Mouse (Mus musculus): Measurements from ENCODE around the gene Ptprd. TPM values are rescaled to one million over a fixed set of nuclear protein-coding genes. Genes with fewer than 3 reads are reported as not detected.
A peak's percentile ranks its signal among the peaks of the same experiment; 100 is the strongest.

Gene Ptprd
- polyA plus RNA-seq, 1 experiment from 2014 or later = 15.5 TPM

DNA sequence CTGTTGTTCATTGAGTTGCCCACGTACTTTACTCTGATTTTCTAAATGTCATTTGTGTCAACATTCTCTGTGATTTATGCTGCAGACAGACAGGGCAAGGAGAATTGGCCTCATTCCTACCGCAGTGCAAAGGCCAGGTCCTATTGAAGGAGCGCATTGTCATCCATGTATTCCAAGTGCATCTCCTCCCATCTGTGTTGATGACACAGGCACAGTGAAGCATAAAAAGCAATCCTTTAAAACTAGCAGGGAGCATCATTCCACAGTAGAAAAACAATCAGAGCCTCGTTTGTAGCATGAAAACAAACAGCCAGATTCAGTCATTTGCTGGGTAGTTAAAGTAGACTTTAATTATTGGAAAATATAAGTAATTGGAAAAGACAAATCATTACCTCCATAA is 960.6 kb downstream of the Ptprd start:
- Histone ChIP-seq H3K4me3 (no peak overlapping the region), H3K27me3 (ENCODE audit: insufficient read depth, poor library complexity, severe bottlenecking) (no peaks in the 10 kb centered on the region), H3K4me1 (replicated peaks) (no peaks in the 10 kb centered on the region), H3K36me3 (no peaks in the 10 kb centered on the region), H3K9me3 (no peaks in the 10 kb centered on the region), H3K27ac (no peak overlapping the region)
- 74% methylated on average over 4 of the region's 4 CpGs for WGBS
- DNase-seq (ENCODE audit: low spot score) = no peak

DNA sequence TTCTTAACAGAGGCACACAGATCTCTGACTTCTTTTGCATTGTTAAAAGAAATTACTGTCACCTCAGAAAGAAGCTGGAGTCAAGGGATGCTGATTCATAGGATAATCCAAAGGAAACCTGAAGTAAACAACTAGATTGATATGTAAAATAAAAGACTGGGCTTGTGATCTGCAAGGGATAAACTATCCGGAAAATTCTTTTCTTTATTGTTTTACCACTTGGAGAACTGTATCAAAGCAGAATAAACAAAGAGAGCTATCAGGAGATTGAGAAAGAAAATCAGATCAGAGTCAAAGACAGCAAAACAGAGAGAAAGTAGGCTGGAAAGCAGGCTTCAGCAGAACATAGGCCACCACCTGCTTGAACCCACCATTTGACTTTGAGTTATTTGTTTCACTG is 962.0 kb downstream of the Ptprd start:
- Histone ChIP-seq H3K36me3 (no peaks in the 10 kb centered on the region), H3K4me1 (replicated peaks) (no peaks in the 10 kb centered on the region), H3K27ac (no peak overlapping the region), H3K4me3 (no peak overlapping the region), H3K9me3 (no peaks in the 10 kb centered on the region), H3K27me3 (ENCODE audit: insufficient read depth, poor library complexity, severe bottlenecking) (no peaks in the 10 kb centered on the region)
- DNase-seq (ENCODE audit: low spot score) = no peak
- 37% methylated on average over 1 of the region's 1 CpGs for WGBS

DNA sequence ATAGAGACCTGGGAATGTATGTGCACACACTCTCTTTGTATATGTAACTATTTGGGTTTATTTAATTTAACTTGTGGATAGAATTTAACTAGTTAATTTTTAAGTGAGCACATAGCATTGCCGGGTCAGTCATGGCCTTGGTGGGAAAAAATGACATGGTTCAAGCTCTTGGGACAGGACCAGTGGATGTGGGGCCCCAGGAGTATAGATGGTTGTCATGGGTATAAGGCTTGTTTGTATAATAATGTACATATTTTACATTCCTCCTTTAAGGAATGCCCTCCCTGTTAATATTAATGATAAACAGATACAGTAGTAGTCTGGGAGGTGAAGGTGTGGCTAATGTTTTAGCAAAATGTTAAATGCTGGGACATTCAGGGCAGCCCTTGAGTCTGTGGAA is 962.8 kb downstream of the Ptprd start:
- WGBS = 83% methylated on average over 1 of the region's 1 CpGs
- no peaks in the 10 kb centered on the region for H3K4me1 ChIP-seq (replicated peaks)

DNA sequence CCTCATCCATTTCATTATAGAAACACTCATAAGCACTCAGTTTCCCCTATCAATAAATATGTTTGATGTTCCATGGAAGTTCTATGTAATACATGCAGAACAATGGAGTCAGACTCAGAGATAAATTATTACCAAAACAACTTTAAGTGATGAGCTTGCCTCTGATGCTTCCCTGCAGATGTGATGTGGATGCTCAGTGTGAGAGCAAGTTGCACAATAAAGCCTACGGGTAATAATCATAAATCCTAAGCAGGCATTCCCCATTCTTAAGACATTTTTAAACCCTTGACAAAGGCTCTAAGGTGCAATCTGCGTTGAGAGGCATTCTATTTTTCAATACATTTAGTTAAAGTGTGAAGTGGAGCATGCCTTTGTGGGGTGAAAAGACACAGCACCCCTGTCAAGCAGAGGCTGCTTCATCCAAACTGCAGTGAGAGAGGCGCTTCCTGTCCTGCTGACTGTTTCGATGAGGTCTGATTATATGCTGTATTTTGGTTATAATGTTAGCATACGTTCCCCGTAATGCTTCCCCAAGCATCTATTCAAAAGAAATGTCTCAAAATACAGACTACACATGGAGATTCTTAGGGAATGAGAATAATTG is 969.8 kb downstream of the Ptprd start:
- Histone ChIP-seq H3K4me3 (no peak overlapping the region), H3K27ac (no peak overlapping the region), H3K36me3 (no peaks in the 10 kb centered on the region), H3K4me1 (replicated peaks) (no peaks in the 10 kb centered on the region), H3K9me3 (no peaks in the 10 kb centered on the region), H3K27me3 (ENCODE audit: insufficient read depth, poor library complexity, severe bottlenecking) (no peaks in the 10 kb centered on the region)
- no peak for DNase-seq (ENCODE audit: low spot score)
- WGBS = 80% methylated on average over 6 of the region's 6 CpGs

More for the DNA sequence above, 962.8 kb downstream of the Ptprd start:
- no peaks in the 10 kb centered on the region for H3K36me3 ChIP-seq
- DNase-seq (ENCODE audit: low spot score) = no peak
- no peaks in the 10 kb centered on the region for H3K27me3 ChIP-seq (ENCODE audit: insufficient read depth, poor library complexity, severe bottlenecking)
- no peak overlapping the region for H3K27ac ChIP-seq
- no peak overlapping the region for H3K4me3 ChIP-seq
- no peaks in the 10 kb centered on the region for H3K9me3 ChIP-seq

DNA sequence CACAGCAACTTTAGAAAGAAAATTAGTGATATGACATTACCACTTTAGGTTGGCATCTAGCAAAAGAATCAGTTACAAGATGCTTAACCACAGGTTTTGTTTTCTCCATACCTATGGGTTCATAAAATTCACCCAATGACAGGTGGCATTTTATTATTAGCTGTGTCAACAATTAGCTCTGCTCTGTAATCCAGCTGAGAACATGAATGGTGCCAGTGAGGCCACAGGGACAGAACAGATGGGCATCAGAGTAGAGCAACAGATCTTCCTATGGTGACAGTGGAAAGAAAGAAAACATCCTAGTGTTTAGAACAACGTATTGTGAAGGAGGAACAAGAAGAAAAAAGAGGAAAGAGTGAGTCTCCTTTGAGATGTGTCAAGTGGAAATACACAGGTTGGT is 973.6 kb downstream of the Ptprd start:
- H3K27me3 ChIP-seq (ENCODE audit: insufficient read depth, poor library complexity, severe bottlenecking) = no peaks in the 10 kb centered on the region
- WGBS = 58% methylated on average over 1 of the region's 1 CpGs

DNA sequence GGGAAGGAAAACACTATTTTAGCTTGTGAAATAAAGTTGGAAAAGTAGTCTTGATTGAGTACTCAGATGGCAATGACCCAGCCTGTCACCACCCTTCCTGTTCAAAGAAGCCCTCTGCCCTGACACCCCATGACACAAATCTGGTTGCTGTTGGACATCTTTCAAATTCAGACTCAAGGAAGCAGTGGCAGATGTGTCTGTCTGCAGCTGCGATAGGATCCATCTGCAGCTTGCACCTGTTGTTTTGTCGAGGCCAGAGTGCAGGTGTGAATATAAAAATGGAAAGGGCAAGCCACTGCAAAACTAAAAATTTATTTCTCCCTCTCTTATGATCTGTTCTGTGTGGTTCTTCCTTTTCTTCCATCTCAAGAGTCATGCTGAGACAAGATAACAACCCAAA is 978.5 kb downstream of the Ptprd start:
- DNase-seq (ENCODE audit: low spot score) = no peak
- Histone ChIP-seq H3K36me3 (no peaks in the 10 kb centered on the region), H3K4me3 (no peak overlapping the region), H3K9me3 (no peaks in the 10 kb centered on the region), H3K4me1 (replicated peaks) (no peaks in the 10 kb centered on the region), H3K27me3 (ENCODE audit: insufficient read depth, poor library complexity, severe bottlenecking) (no peaks in the 10 kb centered on the region), H3K27ac (no peak overlapping the region)
- WGBS = 74% methylated on average over 2 of the region's 2 CpGs

More for the DNA sequence above, 973.6 kb downstream of the Ptprd start:
- Histone ChIP-seq H3K36me3 (no peaks in the 10 kb centered on the region), H3K4me1 (replicated peaks) (no peaks in the 10 kb centered on the region), H3K9me3 (no peaks in the 10 kb centered on the region), H3K4me3 (no peak overlapping the region), H3K27ac (no peak overlapping the region)
- no peak for DNase-seq (ENCODE audit: low spot score)

DNA sequence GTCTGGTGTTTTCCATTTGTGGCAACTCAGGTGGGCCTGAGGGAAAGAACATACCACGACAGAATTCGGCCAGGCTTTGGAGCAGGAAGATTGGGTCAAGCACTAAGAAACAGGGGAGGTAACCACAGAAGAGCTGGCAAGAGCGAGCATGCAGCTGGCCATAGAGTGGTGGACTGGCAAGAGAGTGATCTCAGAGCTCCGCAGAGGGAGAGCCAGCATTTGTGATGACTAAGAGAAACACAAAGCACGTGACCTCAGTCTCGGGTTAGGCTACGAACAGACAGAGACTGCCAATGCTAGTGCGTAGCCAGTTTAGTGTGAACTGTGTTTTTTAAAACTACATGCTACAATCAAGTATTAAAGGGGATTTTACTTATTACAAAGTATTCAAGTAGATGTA is 1042.9 kb downstream of the Ptprd start:
- DNase-seq (ENCODE audit: low spot score) = no peak
- Histone ChIP-seq H3K4me1 (replicated peaks) (no peaks in the 10 kb centered on the region), H3K27me3 (ENCODE audit: insufficient read depth, poor library complexity, severe bottlenecking) (no peaks in the 10 kb centered on the region), H3K4me3 (no peak overlapping the region), H3K9me3 (no peaks in the 10 kb centered on the region), H3K36me3 (no peaks in the 10 kb centered on the region), H3K27ac (no peak overlapping the region)
- WGBS = 88% methylated on average over 8 of the region's 8 CpGs

DNA sequence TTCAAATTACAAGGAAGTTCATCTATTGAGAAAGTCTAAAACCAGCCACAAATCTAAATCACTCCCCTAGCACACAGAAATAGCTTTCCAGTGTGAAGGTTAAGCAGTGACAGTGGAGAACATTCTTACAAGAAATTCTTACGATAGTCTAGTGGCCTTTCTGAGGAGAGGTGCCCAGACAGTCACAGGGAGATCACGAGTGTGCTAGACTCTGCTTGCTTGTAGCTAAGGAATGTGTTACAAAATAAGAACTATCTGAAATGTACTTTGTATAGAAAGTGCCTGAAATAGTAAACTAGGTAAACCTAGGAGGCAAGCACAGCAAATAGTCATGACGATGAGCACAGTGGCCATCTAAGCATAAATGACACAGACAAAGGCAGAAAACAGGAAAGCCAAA is 1054.2 kb downstream of the Ptprd start:
- Histone ChIP-seq H3K27ac (no peak overlapping the region), H3K27me3 (ENCODE audit: insufficient read depth, poor library complexity, severe bottlenecking) (no peaks in the 10 kb centered on the region), H3K4me1 (replicated peaks) (no peaks in the 10 kb centered on the region), H3K4me3 (no peak overlapping the region), H3K9me3 (no peaks in the 10 kb centered on the region), H3K36me3 (no peaks in the 10 kb centered on the region)
- WGBS = 91% methylated on average over 3 of the region's 3 CpGs
- DNase-seq (ENCODE audit: low spot score) = no peak

DNA sequence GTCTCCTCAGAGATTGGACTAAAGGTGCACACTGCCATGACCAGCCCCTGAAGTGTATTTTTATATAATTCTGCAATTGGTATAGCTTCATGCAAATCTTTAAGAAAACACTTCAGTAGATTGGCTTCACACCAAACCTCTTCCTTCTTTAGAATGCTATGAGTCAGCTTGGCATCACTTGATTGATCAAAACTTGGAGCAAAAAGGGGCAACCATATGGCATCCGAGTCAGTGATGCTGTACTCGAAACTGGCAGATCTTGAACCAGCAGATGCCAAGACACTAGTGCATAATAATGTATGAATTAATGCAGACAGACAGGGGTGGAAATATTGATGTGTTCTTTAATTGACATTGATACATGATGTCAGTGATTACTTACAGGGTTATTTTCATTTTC is 1056.2 kb downstream of the Ptprd start:
- Histone ChIP-seq H3K9me3 (no peaks in the 10 kb centered on the region), H3K4me1 (replicated peaks) (no peaks in the 10 kb centered on the region), H3K27ac (no peak overlapping the region), H3K4me3 (no peak overlapping the region), H3K36me3 (no peaks in the 10 kb centered on the region), H3K27me3 (ENCODE audit: insufficient read depth, poor library complexity, severe bottlenecking) (no peaks in the 10 kb centered on the region)
- 82% methylated on average over 2 of the region's 2 CpGs for WGBS
- no peak for DNase-seq (ENCODE audit: low spot score)

DNA sequence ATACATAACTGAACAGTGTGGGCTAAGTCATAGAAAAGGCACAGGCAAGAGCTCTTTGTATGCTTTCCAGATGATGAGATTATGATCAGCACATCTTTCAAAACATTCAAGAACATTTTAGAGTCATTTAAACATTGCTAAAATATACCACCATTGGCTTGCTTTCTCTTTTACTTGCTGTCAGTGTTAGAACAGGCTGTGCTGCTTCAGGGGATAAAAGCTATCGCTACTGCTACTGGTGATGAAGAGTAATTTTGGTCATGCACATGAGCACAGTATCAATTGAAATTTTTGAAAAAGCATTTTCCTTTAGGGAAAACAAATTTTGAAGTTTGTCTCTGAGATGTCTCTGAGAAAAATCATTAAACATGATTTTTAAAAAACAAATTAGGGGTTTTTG is 1056.7 kb downstream of the Ptprd start:
- H3K4me1 ChIP-seq (replicated peaks) = no peaks in the 10 kb centered on the region
- H3K27ac ChIP-seq = no peak overlapping the region
- DNase-seq (ENCODE audit: low spot score) = no peak
- no peaks in the 10 kb centered on the region for H3K9me3 ChIP-seq
- H3K27me3 ChIP-seq (ENCODE audit: insufficient read depth, poor library complexity, severe bottlenecking) = no peaks in the 10 kb centered on the region
- H3K36me3 ChIP-seq = no peaks in the 10 kb centered on the region
- 89% methylated on average over 1 of the region's 1 CpGs for WGBS
- no peak overlapping the region for H3K4me3 ChIP-seq

DNA sequence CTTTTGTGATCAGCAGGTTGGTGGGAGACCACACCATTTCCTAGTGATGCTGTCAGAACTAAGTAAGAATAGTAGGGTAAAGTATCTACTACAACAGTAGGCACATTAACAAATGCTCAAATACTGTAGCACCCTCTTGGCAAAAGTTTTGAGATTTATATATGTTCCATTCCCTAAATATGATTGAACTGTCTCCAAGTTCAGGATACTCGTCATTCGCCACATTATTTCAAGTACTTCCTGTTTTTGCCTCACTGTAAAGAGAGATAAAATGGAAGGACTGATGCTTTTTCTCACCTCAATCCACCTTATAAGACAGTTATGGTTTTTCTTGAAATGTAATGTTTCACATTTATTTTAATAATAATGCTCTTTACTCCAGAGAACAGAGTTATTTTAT is 1086.9 kb downstream of the Ptprd start:
- Histone ChIP-seq H3K27me3 (ENCODE audit: insufficient read depth, poor library complexity, severe bottlenecking) (no peaks in the 10 kb centered on the region), H3K4me1 (replicated peaks) (no peaks in the 10 kb centered on the region), H3K4me3 (no peak overlapping the region), H3K9me3 (no peaks in the 10 kb centered on the region), H3K27ac (no peak overlapping the region), H3K36me3 (no peaks in the 10 kb centered on the region)
- no peak for DNase-seq (ENCODE audit: low spot score)
- 93% methylated on average over 2 of the region's 2 CpGs for WGBS

DNA sequence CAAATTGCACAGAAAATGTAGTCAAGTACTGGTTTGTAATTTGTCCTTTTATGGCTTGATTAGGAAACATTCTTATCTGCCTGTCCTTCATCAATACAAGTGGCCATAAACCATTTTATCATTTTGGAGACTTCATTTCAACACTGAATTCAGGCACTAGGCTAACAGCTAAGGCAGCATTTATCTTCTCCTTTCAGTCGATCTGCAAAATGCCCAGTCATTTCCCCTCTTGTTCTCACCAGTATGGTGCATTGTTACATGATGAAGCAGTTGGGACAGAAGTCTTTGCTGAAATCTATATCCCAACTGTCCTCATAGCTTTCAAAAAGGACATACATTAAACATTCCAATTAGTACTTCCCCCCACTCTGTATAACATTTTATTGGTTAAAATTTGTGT is 1100.9 kb downstream of the Ptprd start:
- no peaks in the 10 kb centered on the region for H3K27me3 ChIP-seq (ENCODE audit: insufficient read depth, poor library complexity, severe bottlenecking)
- no peak for DNase-seq (ENCODE audit: low spot score)
- no peak overlapping the region for H3K27ac ChIP-seq
- no peaks in the 10 kb centered on the region for H3K4me1 ChIP-seq (replicated peaks)
- H3K9me3 ChIP-seq = no peaks in the 10 kb centered on the region
- WGBS = 83% methylated on average over 1 of the region's 1 CpGs
- H3K36me3 ChIP-seq = no peaks in the 10 kb centered on the region
- no peak overlapping the region for H3K4me3 ChIP-seq

DNA sequence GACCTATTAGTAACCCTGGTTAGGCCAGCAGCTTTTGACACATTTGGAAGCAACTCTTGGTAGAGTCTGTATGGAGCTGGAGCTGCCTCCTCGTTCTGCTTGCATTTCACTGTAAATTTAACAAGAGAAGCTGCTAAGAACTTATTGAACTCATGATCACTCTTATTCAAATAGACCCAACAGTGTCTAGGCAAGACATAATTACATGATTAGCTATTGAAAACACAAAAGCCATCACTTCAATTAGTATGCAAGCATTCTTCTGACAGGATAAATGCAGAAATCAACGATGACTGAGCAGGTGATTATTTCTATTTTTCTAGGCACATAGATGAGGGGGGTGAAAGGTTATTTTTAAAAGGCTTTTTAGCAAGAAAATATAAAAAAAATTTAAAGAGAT is 1104.5 kb downstream of the Ptprd start:
- H3K9me3 ChIP-seq = no peaks in the 10 kb centered on the region
- H3K27me3 ChIP-seq (ENCODE audit: insufficient read depth, poor library complexity, severe bottlenecking) = no peaks in the 10 kb centered on the region
- no peak overlapping the region for H3K4me3 ChIP-seq
- no peak for DNase-seq (ENCODE audit: low spot score)
- H3K4me1 ChIP-seq (replicated peaks) = no peaks in the 10 kb centered on the region
- no peaks in the 10 kb centered on the region for H3K36me3 ChIP-seq
- no peak overlapping the region for H3K27ac ChIP-seq
- 88% methylated on average over 2 of the region's 2 CpGs for WGBS

DNA sequence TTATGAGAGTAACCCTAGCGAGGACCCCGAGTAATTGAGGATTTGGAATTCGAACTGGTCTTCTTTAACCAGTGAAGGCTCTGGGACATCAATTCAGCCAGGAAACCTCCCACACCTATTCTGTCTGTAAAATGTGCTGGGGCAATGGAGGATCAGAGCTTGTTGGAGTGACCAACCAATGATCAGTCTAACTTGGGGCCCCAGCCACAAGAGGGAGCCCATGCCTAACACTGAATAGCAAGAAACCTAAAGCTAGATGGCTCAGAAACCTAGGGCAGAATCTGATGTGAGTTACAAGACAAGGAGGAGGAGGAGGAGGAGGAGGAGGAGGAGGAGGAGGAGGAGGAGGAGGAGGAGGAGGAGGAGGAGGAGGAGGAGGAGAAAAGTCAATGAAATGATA is 1128.6 kb downstream of the Ptprd start:
- Histone ChIP-seq H3K9me3 (no peaks in the 10 kb centered on the region), H3K27ac (no peak overlapping the region), H3K4me3 (no peak overlapping the region), H3K4me1 (replicated peaks) (no peaks in the 10 kb centered on the region), H3K36me3 (no peaks in the 10 kb centered on the region), H3K27me3 (ENCODE audit: insufficient read depth, poor library complexity, severe bottlenecking) (no peaks in the 10 kb centered on the region)
- DNase-seq (ENCODE audit: low spot score) = peak; percentile 48
- 55% methylated on average over 3 of the region's 3 CpGs for WGBS

All from hindbrain, embryonic 10.5 days (tissue).